Mouse (Mus musculus): ENCODE results near the gene Rbm20. TPM values are rescaled to one million over a fixed set of nuclear protein-coding genes. Genes with fewer than 3 reads are reported as not detected.

The Rbm20 gene
- polyA plus RNA-seq, 1 experiment = 0.22 TPM

DNA sequence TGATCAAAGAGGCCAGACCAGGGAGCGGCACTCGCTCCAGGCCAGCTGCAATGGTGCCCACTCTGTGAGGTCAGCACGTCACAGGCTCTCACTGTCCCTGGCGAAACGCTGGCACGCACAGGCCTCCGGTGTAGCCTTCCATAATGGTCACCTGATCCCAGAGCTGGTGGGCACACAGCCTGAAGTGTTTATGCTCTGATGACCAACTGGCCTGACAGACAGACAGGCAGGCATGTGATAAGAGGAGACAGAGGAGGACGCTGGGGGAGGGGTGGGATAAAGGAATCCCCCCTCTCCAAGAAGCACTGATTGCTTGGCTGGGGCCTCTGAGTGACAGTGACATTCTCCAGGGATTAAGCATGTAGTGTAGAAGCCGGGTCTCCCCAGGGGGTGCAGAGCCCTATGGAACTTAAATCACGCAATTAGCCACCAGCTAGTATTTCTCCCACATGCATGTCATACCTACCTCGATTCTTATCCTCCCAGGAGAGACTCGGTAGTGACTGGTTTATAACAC is 6.4 kb upstream of the Rbm20 start:
- Histone ChIP-seq H3K27me3 (ENCODE audit: control insufficient read depth, insufficient read depth, low read length) (peaks cover 2% of the 10 kb centered on the region; the same call in 1 of the 2 replicates), H3K4me1 (ENCODE audit: control insufficient read depth, insufficient read depth, insufficient read length) (no peaks in the 10 kb centered on the region), H3K27ac (ENCODE audit: insufficient read depth, low read length) (no peak overlapping the region), H3K36me3 (ENCODE audit: control insufficient read depth, insufficient read depth, low read length) (no peaks in the 10 kb centered on the region), H3K4me3 (ENCODE audit: extremely low read depth, insufficient read depth, insufficient read length) (no peak overlapping the region)
- no peak for TF ChIP-seq POLR2A (IDR thresholded peaks at IDR 0.05; ENCODE audit: low read depth, low read length)
- no peak for TF ChIP-seq CTCF (IDR thresholded peaks at IDR 0.05; ENCODE audit: extremely low read depth, insufficient read depth, insufficient read length, insufficient replicate concordance)
- WGBS = 77% methylated on average over 12 of the region's 12 CpGs
- DNase-seq (ENCODE audit: low read depth in 1 of 2, low spot score in 2 of 2) = no peak

DNA sequence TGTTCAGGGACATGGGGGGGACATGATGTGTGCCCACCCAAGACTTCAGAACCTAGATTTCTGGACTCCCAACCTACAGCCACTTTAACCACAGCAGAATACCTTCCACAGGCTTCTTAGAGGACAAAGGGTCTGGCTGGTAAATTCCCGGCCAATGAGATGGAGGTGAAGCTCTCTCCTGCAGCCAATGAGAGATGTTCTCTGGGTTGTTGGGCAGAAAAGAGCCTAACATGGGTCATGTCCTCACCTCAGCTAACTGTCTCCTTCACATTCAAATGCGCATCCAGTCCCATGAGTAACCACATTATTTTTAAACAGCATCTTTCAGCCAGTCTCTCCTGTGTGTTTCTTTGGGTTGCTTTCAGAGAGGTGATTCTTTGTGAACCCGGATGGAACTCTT is 5.7 kb upstream of the Rbm20 start:
- Histone ChIP-seq H3K36me3 (ENCODE audit: control insufficient read depth, insufficient read depth, low read length) (no peaks in the 10 kb centered on the region), H3K27ac (ENCODE audit: insufficient read depth, low read length) (no peak overlapping the region), H3K4me3 (ENCODE audit: extremely low read depth, insufficient read depth, insufficient read length) (no peak overlapping the region), H3K4me1 (ENCODE audit: control insufficient read depth, insufficient read depth, insufficient read length) (peaks cover 3% of the 10 kb centered on the region; the same call in 1 of the 2 replicates), H3K27me3 (ENCODE audit: control insufficient read depth, insufficient read depth, low read length) (peaks cover 5% of the 10 kb centered on the region)
- TF ChIP-seq CTCF (IDR thresholded peaks at IDR 0.05; ENCODE audit: extremely low read depth, insufficient read depth, insufficient read length, insufficient replicate concordance) = no peak
- no peak for TF ChIP-seq POLR2A (IDR thresholded peaks at IDR 0.05; ENCODE audit: low read depth, low read length)
- WGBS = 70% methylated on average over 3 of the region's 3 CpGs
- no peak for DNase-seq (ENCODE audit: low read depth in 1 of 2, low spot score in 2 of 2)

DNA sequence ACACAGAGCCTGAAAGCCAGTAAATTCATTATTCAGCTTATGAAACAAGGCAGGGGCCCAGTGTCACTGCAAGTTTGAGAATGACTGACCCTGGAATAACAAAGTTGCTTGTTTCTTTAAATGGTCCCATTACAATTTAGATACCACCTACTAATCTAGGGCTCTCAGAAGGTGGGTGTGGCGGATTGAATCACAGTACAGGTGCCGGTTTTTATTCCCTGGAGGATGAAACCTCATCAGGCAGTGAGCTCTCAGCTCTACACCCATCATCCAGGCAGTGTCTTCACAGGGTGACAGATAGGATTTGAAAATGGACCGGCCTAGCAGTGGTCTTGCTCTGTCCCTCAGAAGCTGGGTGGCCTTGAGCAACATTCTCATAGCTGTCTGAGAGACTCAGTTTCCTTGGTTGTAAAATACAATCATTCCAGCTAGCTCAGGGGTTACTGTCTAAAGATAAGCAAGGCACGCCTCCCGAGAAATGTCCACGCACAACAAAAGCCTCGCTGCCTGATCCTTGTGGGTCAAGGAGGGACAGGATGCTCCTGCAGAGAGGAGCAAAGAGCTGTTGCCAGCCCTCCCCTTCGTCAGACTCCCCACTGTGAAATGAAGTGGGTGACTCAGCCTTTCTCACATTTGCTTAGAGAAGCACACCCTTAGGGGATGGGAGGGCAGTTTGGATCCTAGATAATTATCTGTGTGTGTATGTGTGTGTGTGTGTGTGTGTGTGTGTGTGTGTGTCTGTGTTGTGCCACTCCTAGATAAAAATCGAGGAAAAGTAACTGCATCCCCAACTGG is 2.8 kb upstream of the Rbm20 start:
- peaks cover 20% of the 10 kb centered on the region for H3K27me3 ChIP-seq (ENCODE audit: control insufficient read depth, insufficient read depth, low read length)
- H3K36me3 ChIP-seq (ENCODE audit: control insufficient read depth, insufficient read depth, low read length) = no peaks in the 10 kb centered on the region
- TF ChIP-seq POLR2A (IDR thresholded peaks at IDR 0.05; ENCODE audit: low read depth, low read length) (no peak), CTCF (IDR thresholded peaks at IDR 0.05; ENCODE audit: extremely low read depth, insufficient read depth, insufficient read length, insufficient replicate concordance) (no peak)
- no peak overlapping the region for H3K4me3 ChIP-seq (ENCODE audit: extremely low read depth, insufficient read depth, insufficient read length)
- 41% methylated on average over 9 of the region's 9 CpGs for WGBS
- H3K4me1 ChIP-seq (ENCODE audit: control insufficient read depth, insufficient read depth, insufficient read length) = peaks cover 8% of the 10 kb centered on the region; the same call in 1 of the 2 replicates
- no peak for DNase-seq (ENCODE audit: low read depth in 1 of 2, low spot score in 2 of 2)
- H3K27ac ChIP-seq (ENCODE audit: insufficient read depth, low read length) = no peak overlapping the region

DNA sequence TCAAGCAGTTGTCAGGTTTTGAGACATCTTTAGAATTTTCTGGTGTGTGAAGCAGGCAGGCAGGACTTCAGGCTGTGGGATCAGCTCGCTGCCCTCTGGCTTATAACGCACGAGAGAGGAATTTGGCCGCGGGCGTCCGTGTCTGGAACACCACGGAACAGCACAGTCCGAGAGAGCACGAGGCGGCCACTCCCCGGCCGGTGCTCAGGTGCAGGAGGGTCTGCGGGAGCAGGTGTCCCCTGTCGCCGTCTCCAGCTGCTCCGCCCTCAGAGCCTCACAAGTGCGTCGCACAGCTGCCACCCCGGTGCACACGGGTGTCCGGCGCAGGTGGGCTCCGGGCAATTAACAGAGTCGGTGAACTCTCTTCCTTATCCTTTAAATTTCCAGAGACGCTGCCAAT is 878 bp upstream of the Rbm20 start:
- no peak overlapping the region for H3K4me3 ChIP-seq (ENCODE audit: extremely low read depth, insufficient read depth, insufficient read length)
- no peaks in the 10 kb centered on the region for H3K36me3 ChIP-seq (ENCODE audit: control insufficient read depth, insufficient read depth, low read length)
- no peak for DNase-seq (ENCODE audit: low read depth in 1 of 2, low spot score in 2 of 2)
- peaks cover 20% of the 10 kb centered on the region for H3K27me3 ChIP-seq (ENCODE audit: control insufficient read depth, insufficient read depth, low read length)
- TF ChIP-seq POLR2A (IDR thresholded peaks at IDR 0.05; ENCODE audit: low read depth, low read length) (no peak), CTCF (IDR thresholded peaks at IDR 0.05; ENCODE audit: extremely low read depth, insufficient read depth, insufficient read length, insufficient replicate concordance) (no peak)
- WGBS = 3% methylated on average over 26 of the region's 26 CpGs
- H3K4me1 ChIP-seq (ENCODE audit: control insufficient read depth, insufficient read depth, insufficient read length) = peaks cover 8% of the 10 kb centered on the region; the same call in 1 of the 2 replicates
- no peak overlapping the region for H3K27ac ChIP-seq (ENCODE audit: insufficient read depth, low read length)

DNA sequence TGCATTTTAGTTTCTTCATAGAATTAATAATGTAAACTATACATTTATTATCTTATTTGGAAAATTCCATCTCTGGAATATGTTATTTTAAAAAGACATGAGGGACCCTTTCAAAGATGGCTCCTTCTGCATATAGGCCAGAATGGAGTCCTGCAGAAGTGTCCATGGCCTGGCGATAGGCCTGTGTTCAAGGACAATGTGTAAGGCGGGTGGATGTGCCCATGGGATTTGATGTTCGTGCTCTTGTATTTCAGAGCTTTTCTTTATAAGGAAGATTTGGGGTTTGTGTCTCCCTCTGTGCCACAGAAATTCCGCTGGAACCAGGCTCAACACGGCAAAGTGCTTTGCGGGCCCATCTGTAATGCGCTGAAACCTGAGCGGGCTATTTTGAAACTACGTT is 2.1 kb downstream of the Rbm20 start:
- Histone ChIP-seq H3K36me3 (ENCODE audit: control insufficient read depth, insufficient read depth, low read length) (no peaks in the 10 kb centered on the region), H3K27ac (ENCODE audit: insufficient read depth, low read length) (no peak overlapping the region), H3K4me3 (ENCODE audit: extremely low read depth, insufficient read depth, insufficient read length) (no peak overlapping the region), H3K4me1 (ENCODE audit: control insufficient read depth, insufficient read depth, insufficient read length) (peaks cover 8% of the 10 kb centered on the region; the same call in 1 of the 2 replicates), H3K27me3 (ENCODE audit: control insufficient read depth, insufficient read depth, low read length) (peaks cover 20% of the 10 kb centered on the region)
- 96% methylated on average over 9 of the region's 9 CpGs for WGBS
- no peak for DNase-seq (ENCODE audit: low read depth in 1 of 2, low spot score in 2 of 2)
- TF ChIP-seq CTCF (IDR thresholded peaks at IDR 0.05; ENCODE audit: extremely low read depth, insufficient read depth, insufficient read length, insufficient replicate concordance) = no peak
- TF ChIP-seq POLR2A (IDR thresholded peaks at IDR 0.05; ENCODE audit: low read depth, low read length) = no peak

DNA sequence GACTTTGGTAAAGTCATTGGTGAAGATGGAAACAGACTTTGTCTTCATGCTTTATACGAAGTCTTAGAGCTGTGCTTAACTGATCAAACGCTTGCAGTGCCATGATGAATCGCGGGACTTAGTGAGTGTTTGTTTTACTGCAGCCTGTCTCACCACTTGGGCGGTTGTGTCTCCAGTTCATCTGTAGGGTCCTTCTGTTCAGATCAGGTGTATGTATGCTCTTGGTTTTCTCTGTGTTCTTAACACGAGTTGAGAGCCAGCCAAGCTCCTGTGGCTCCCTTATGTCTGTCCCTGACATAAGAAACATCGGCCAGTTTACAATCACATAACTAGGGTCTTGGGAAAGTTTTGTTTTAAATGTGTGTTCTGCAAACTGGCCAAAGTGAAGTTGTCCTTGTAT is 2.9 kb downstream of the Rbm20 start:
- 91% methylated on average over 7 of the region's 7 CpGs for WGBS
- Histone ChIP-seq H3K4me3 (ENCODE audit: extremely low read depth, insufficient read depth, insufficient read length) (no peak overlapping the region), H3K4me1 (ENCODE audit: control insufficient read depth, insufficient read depth, insufficient read length) (peaks cover 8% of the 10 kb centered on the region; the same call in 1 of the 2 replicates), H3K36me3 (ENCODE audit: control insufficient read depth, insufficient read depth, low read length) (no peaks in the 10 kb centered on the region), H3K27me3 (ENCODE audit: control insufficient read depth, insufficient read depth, low read length) (peaks cover 20% of the 10 kb centered on the region), H3K27ac (ENCODE audit: insufficient read depth, low read length) (no peak overlapping the region)
- no peak for TF ChIP-seq CTCF (IDR thresholded peaks at IDR 0.05; ENCODE audit: extremely low read depth, insufficient read depth, insufficient read length, insufficient replicate concordance)
- no peak for TF ChIP-seq POLR2A (IDR thresholded peaks at IDR 0.05; ENCODE audit: low read depth, low read length)
- DNase-seq (ENCODE audit: low read depth in 1 of 2, low spot score in 2 of 2) = no peak

DNA sequence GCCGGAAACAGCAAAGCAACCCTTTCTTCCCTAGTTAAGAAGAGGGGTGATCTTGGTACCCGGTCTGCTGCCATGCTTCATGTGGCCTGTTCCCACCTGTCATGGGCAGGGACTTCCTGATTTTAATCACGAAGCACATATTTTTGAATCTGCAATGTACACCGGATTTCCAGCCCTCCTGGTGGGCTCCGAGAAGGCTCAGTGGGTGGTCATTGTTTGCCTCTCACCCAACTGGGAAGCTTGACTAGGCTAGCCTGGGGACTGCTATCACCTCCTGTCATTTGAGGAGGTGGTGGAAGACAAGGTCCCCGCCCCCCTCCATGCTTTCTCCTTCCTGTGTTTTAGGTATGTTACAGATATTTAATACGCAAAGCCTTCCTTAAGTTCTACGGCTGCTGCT is 5.3 kb downstream of the Rbm20 start:
- 37% methylated on average over 8 of the region's 8 CpGs for WGBS
- H3K36me3 ChIP-seq (ENCODE audit: control insufficient read depth, insufficient read depth, low read length) = no peaks in the 10 kb centered on the region
- H3K4me3 ChIP-seq (ENCODE audit: extremely low read depth, insufficient read depth, insufficient read length) = no peak overlapping the region
- no peak for TF ChIP-seq POLR2A (IDR thresholded peaks at IDR 0.05; ENCODE audit: low read depth, low read length)
- TF ChIP-seq CTCF (IDR thresholded peaks at IDR 0.05; ENCODE audit: extremely low read depth, insufficient read depth, insufficient read length, insufficient replicate concordance) = no peak
- no peak for DNase-seq (ENCODE audit: low read depth in 1 of 2, low spot score in 2 of 2)
- H3K27me3 ChIP-seq (ENCODE audit: control insufficient read depth, insufficient read depth, low read length) = peaks cover 6% of the 10 kb centered on the region
- no peaks in the 10 kb centered on the region for H3K4me1 ChIP-seq (ENCODE audit: control insufficient read depth, insufficient read depth, insufficient read length)
- no peak overlapping the region for H3K27ac ChIP-seq (ENCODE audit: insufficient read depth, low read length)
